Mouse (Mus musculus): ENCODE results near the gene Sh2b2. TPM values are rescaled to one million over a fixed set of nuclear protein-coding genes. Genes with fewer than 3 reads are reported as not detected.

The Sh2b2 gene
- total and polyA plus RNA-seq, 3 experiments, result 0.27 TPM; not detected in 2

- no peak for DNase-seq (ENCODE audit: low spot score)
- H3K4me3 ChIP-seq (ENCODE audit: low read depth, low read length), result no peak overlapping the region
- TF ChIP-seq TAL1 (conservative IDR thresholded peaks at IDR 0.05; ENCODE audit: low read depth, low read length) (no peak), GATA2 (IDR thresholded peaks at IDR 0.05; ENCODE audit: borderline replicate concordance, low read depth, low read length) (no peak), CTCF (IDR thresholded peaks at IDR 0.05; ENCODE audit: low read depth, low read length) (no peak)
- H3K27me3 ChIP-seq (ENCODE audit: insufficient read depth, low read length), result no peaks in the 10 kb centered on the region; the same call in 1 of the 2 replicates
- no peaks in the 10 kb centered on the region for H3K4me1 ChIP-seq (ENCODE audit: insufficient read depth, low read depth, low read length)
- H3K36me3 ChIP-seq (replicated peaks), result no peaks in the 10 kb centered on the region
- H3K9me3 ChIP-seq (replicated peaks), result no peaks in the 10 kb centered on the region
- ATAC-seq (ENCODE audit: extremely low read depth, insufficient number of reproducible peaks, low FRiP score, poor library complexity, severe bottlenecking), result no peak
These were observed 17.0 kb upstream of the Sh2b2 start for GRCm38 (mm10) chr5:136263342-136263741.

DNA sequence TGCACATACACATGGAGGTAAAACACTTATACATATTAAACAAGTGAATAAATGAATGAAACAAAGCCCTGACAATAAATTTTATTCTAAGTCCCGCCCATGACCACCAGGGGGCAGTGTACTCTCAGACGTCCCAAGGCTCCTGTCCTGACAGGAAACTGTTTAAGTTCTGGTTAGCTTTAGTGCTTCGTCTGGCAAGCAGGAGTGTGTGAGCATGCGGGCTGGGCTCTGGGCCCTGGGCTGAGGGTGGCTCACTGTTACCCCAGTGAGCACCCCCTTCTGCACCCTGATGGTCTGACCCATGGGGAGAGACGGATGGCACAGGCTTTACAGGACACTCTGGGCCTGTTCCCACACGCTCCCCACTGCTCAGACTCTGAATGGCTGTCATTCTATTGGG lies 12.6 kb upstream of the Sh2b2 start:
- Histone ChIP-seq H3K4me1 (ENCODE audit: insufficient read depth, low read depth, low read length) (no peaks in the 10 kb centered on the region), H3K27me3 (ENCODE audit: insufficient read depth, low read length) (no peaks in the 10 kb centered on the region; the same call in 1 of the 2 replicates), H3K9me3 (replicated peaks) (no peaks in the 10 kb centered on the region), H3K36me3 (replicated peaks) (no peaks in the 10 kb centered on the region), H3K4me3 (ENCODE audit: low read depth, low read length) (no peak overlapping the region)
- no peak; the same call in 1 of the 2 replicates for ATAC-seq (ENCODE audit: extremely low read depth, insufficient number of reproducible peaks, low FRiP score, poor library complexity, severe bottlenecking)
- TF ChIP-seq TAL1 (conservative IDR thresholded peaks at IDR 0.05; ENCODE audit: low read depth, low read length) (no peak), CTCF (IDR thresholded peaks at IDR 0.05; ENCODE audit: low read depth, low read length) (peak; percentile 67)
- DNase-seq (ENCODE audit: low spot score), result peak; percentile 64

GRCm38 (mm10) chr5:136252899-136253298 lies 6.5 kb upstream of the Sh2b2 start:
- ATAC-seq (ENCODE audit: extremely low read depth, insufficient number of reproducible peaks, low FRiP score, poor library complexity, severe bottlenecking), result peak; percentile 63
- Histone ChIP-seq H3K27me3 (ENCODE audit: insufficient read depth, low read length) (peaks cover 4% of the 10 kb centered on the region; the same call in 1 of the 2 replicates), H3K9me3 (replicated peaks) (no peaks in the 10 kb centered on the region), H3K4me3 (ENCODE audit: low read depth, low read length) (no peak overlapping the region), H3K36me3 (replicated peaks) (no peaks in the 10 kb centered on the region), H3K4me1 (ENCODE audit: insufficient read depth, low read depth, low read length) (peaks cover 4% of the 10 kb centered on the region; the same call in 1 of the 2 replicates)
- DNase-seq (ENCODE audit: low spot score), result peak; percentile 77
- no peak for TF ChIP-seq GATA2 (IDR thresholded peaks at IDR 0.05; ENCODE audit: borderline replicate concordance, low read depth, low read length)
- peak; percentile 51 for TF ChIP-seq CTCF (IDR thresholded peaks at IDR 0.05; ENCODE audit: low read depth, low read length)

GRCm38 (mm10) chr5:136251004-136251403 lies 4.6 kb upstream of the Sh2b2 start:
- DNase-seq (ENCODE audit: low spot score), result no peak
- no peak for ATAC-seq (ENCODE audit: extremely low read depth, insufficient number of reproducible peaks, low FRiP score, poor library complexity, severe bottlenecking)
- H3K4me1 ChIP-seq (ENCODE audit: insufficient read depth, low read depth, low read length), result peaks cover 4% of the 10 kb centered on the region; the same call in 1 of the 2 replicates
- H3K36me3 ChIP-seq (replicated peaks), result no peaks in the 10 kb centered on the region
- no peak overlapping the region for H3K4me3 ChIP-seq (ENCODE audit: low read depth, low read length)
- H3K27me3 ChIP-seq (ENCODE audit: insufficient read depth, low read length), result peaks cover 4% of the 10 kb centered on the region; the same call in 1 of the 2 replicates
- H3K9me3 ChIP-seq (replicated peaks), result no peaks in the 10 kb centered on the region
- TF ChIP-seq CTCF (IDR thresholded peaks at IDR 0.05; ENCODE audit: low read depth, low read length), result no peak
- TF ChIP-seq GATA1 (IDR thresholded peaks at IDR 0.05; ENCODE audit: borderline replicate concordance, low read length), result no peak

DNA sequence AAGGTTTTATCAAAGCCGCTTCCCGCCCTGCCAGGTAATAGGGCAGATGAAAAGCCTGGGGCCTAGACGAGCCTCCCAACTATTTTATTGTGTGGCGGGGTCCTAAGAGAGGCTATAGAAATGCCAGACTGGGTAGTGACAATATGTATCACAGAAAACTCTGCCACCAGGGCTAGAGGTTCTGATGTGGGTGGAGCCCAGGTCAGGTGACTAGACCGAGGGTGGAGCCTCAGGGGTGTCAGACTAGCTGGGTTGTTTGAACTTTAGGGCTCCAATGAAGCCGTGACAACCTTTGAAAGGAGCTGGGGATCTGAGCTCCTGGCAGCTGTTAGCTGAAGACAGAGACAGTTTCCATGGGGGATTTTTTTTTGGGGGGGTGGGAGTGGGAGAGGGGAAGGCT lies 2.1 kb upstream of the Sh2b2 start:
- no peak for TF ChIP-seq GATA2 (IDR thresholded peaks at IDR 0.05; ENCODE audit: borderline replicate concordance, low read depth, low read length)
- TF ChIP-seq TAL1 (conservative IDR thresholded peaks at IDR 0.05; ENCODE audit: low read depth, low read length), result no peak
- no peak for TF ChIP-seq GATA1 (IDR thresholded peaks at IDR 0.05; ENCODE audit: borderline replicate concordance, low read length)
- TF ChIP-seq CTCF (IDR thresholded peaks at IDR 0.05; ENCODE audit: low read depth, low read length), result no peak
- no peak for TF ChIP-seq POLR2AphosphoS5 (IDR thresholded peaks at IDR 0.05; ENCODE audit: insufficient replicate concordance, low read depth, low read length)
- Histone ChIP-seq H3K9me3 (replicated peaks) (peaks cover 8% of the 10 kb centered on the region), H3K36me3 (replicated peaks) (no peaks in the 10 kb centered on the region), H3K27me3 (ENCODE audit: insufficient read depth, low read length) (peaks cover 9% of the 10 kb centered on the region; the same call in 1 of the 2 replicates), H3K4me1 (ENCODE audit: insufficient read depth, low read depth, low read length) (peaks cover 4% of the 10 kb centered on the region; the same call in 1 of the 2 replicates), H3K4me3 (ENCODE audit: low read depth, low read length) (no peak overlapping the region)
- ATAC-seq (ENCODE audit: extremely low read depth, insufficient number of reproducible peaks, low FRiP score, poor library complexity, severe bottlenecking), result no peak
- DNase-seq (ENCODE audit: low spot score), result no peak

- Histone ChIP-seq H3K4me3 (ENCODE audit: low read depth, low read length) (no peak overlapping the region), H3K36me3 (replicated peaks) (no peaks in the 10 kb centered on the region), H3K27me3 (ENCODE audit: insufficient read depth, low read length) (peaks cover 5% of the 10 kb centered on the region; the same call in 1 of the 2 replicates), H3K9me3 (replicated peaks) (peaks cover 8% of the 10 kb centered on the region), H3K4me1 (ENCODE audit: insufficient read depth, low read depth, low read length) (no peaks in the 10 kb centered on the region)
- ATAC-seq (ENCODE audit: extremely low read depth, insufficient number of reproducible peaks, low FRiP score, poor library complexity, severe bottlenecking), result no peak
- no peak for DNase-seq (ENCODE audit: low spot score)
- TF ChIP-seq GATA2 (IDR thresholded peaks at IDR 0.05; ENCODE audit: borderline replicate concordance, low read depth, low read length), result no peak
- TF ChIP-seq TAL1 (conservative IDR thresholded peaks at IDR 0.05; ENCODE audit: low read depth, low read length), result no peak
- no peak for TF ChIP-seq POLR2AphosphoS5 (IDR thresholded peaks at IDR 0.05; ENCODE audit: insufficient replicate concordance, low read depth, low read length)
- TF ChIP-seq GATA1 (IDR thresholded peaks at IDR 0.05; ENCODE audit: borderline replicate concordance, low read length), result no peak
- TF ChIP-seq CTCF (IDR thresholded peaks at IDR 0.05; ENCODE audit: low read depth, low read length), result no peak
These were observed 560 bp downstream of the Sh2b2 start for GRCm38 (mm10) chr5:136245541-136246451.
